Mouse (Mus musculus): ENCODE data around the gene Nabp1.

DNA sequence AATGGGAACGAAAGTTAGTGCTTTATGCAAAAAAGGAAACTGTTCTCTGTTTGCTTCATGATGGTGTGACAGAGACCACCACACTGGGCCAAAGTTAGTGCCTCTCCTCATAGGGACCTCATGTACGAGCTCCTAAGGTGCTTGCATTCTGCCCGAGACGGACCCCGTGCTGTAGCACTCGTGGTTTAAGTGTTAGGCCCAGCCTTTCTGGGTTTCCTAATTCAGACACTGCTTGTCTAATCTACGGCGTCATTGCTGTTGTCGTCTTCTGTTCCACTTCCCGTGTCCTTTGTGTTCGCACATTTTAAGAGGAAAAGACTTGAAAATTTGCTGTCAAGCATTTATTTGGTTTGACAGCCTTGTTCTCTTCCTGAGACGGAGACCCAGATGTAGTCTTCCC lies 23.0 kb upstream of the Nabp1 start:
- TF ChIP-seq CTCF (IDR thresholded peaks at IDR 0.05; ENCODE audit: borderline replicate concordance, extremely low read depth, insufficient read depth, insufficient read length) (no peak), POLR2A (IDR thresholded peaks at IDR 0.05; ENCODE audit: borderline replicate concordance, extremely low read depth, insufficient read depth, insufficient read length, poor library complexity, severe bottlenecking) (no peak)

Measured in brain, embryonic 14.5 days (tissue).